Mouse (Mus musculus): ENCODE measurements around the gene Gm12184. TPM values are rescaled to one million over a fixed set of nuclear protein-coding genes. Genes with fewer than 3 reads are reported as not detected.
"Not testable (repeated sequence)": the region's sequence is repeated elsewhere in the genome, so short reads cannot be mapped to it uniquely, and the experiment has no call there.

Gm12184 gene
- total RNA-seq, 2 experiments from 2014 or later, result 2.9 TPM; not detected in 1

DNA sequence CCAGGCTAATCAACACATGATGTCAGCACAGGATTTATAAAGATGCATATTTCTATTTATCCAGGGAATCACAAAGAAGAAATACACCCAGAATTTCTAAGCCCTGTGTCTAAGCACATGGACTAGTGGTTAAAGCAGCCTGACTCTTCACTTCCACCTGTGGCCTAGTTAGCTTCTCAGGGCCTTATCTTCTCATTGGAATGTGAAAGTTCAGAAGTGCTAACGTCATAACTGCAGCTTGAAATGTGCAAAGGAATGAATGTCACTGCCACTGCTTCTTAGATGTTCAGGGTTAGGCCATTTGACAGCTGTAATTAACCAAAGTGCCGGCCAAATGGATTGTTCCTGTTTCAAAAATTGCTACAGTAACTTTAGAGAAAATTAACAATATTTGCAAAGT, 3.8 kb upstream of the Gm12184 start:
- ATAC-seq (replicated peaks; ENCODE audit: low FRiP score, poor library complexity, severe bottlenecking), result no peak

DNA sequence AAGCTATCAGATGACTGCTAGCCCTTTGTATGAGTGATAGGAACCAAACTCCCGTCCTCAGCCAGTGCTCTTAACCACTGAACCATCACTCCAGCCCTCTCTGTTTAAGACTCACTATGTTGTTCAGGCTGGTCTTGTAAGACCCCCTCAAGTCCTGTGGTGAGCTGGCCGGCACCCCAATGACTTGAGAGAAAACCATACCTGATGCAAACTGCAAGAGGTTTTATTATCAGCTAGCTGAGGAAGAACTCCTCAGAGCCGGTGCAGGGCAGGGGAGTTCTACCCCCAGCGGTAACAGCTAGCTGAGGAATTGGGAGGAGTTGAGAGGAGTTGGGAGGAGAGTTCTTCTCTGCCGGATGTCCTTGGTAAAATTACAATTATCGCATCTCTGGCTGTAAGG, 1.5 kb upstream of the Gm12184 start:
- no peak for ATAC-seq (replicated peaks; ENCODE audit: low FRiP score, poor library complexity, severe bottlenecking)

DNA sequence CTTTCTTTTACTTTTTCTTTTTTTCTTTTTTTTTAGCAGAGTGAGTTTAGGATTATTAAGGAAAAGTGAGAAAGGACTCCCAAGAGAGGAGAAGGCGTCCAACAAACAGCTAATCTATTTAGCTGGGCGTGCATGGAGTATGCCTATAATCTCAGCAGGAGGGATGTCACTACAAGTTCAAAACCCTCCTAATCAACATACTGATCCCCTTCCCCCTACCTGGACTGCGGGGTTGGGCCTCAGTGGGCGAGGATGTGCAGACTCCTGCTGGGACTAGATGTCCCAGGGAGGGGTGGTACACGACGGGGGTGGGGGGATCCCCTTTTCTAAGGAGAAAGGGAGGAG, 269 bp upstream of the Gm12184 start:
- no peak for ATAC-seq (replicated peaks; ENCODE audit: low FRiP score, poor library complexity, severe bottlenecking)

DNA sequence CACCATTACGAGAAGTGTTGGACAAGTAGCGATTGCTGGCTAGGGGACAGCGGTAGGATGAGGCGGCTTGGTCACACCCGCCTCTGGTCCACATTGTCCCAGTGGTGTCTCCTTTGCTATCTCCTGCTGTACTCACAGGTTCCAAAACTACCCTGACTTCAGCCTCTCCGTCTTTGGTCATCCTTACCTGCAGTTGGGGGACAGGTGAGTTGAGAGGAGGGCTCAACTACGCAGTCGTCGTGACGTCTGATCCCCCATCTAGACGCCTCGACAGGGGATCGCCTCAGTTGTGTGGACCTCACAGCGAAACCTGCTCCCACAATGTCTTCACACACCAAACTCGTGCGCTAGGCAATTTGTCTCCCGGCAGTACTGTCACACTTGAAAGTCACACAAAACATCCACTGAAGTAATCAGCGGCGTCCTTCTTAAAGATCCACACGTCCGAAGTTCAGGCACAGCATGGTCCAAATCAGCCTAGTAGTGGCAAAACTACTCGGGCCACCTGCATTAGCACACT, 2.1 kb downstream of the Gm12184 start:
- ATAC-seq (replicated peaks; ENCODE audit: low FRiP score, poor library complexity, severe bottlenecking), result no peak

DNA sequence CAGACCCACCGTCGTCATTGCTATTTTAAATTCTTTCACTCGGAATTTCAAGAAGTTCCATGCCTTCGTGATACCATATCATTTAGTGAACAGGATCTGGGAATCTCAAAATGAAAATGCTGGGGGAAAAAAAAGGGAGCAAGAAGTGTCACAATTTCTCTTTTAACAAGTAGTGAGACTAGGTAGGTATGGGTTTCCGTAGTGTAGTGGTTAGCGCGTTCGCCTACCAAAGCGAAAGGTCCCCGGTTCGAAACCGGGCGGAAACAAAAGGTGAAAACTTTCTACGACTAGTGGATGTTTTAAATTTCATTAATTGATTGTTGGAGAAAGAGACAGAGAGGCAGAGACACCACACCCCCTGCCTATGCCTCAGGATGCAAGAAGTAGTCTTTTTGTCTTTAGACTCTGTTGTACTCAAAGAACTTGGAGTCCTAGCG, 2.9 kb downstream of the Gm12184 start:
- ATAC-seq (replicated peaks; ENCODE audit: low FRiP score, poor library complexity, severe bottlenecking), result peak; percentile 58

DNA sequence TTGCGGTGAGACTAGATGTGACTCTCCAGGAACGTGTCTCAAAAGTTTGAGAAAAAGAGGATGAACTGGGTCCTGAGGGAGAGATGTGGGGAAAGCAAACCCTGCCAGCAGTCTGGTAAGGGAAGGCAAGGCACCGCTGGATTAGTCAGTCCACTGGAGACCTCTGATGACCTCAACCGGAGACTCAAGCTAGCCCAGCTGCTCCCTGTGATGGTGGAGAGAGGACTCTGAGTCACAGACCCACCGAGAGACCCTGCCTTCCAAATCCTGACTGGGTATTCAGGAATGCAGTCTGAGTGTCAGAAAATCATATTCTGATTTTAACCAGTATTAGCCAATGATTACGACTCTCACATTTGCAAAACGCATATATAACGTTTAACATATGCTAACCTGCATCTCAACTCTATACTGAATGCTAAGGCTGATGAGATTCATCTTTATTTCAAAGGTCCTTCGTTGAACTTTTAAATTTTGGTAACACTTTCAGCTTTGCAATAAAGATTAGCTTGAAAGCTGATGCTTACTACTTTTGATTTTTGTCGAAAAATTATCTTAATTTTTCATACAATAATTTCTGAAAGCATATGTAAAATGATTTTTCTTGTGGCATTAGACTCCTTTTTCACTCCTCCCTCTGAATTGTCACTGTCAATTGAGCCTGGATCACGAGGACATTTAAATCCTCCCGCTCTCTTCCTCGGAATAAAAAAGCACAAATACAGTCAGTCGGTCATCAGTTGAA, 3.5 kb downstream of the Gm12184 start:
- ATAC-seq (replicated peaks; ENCODE audit: low FRiP score, poor library complexity, severe bottlenecking), result no peak

DNA sequence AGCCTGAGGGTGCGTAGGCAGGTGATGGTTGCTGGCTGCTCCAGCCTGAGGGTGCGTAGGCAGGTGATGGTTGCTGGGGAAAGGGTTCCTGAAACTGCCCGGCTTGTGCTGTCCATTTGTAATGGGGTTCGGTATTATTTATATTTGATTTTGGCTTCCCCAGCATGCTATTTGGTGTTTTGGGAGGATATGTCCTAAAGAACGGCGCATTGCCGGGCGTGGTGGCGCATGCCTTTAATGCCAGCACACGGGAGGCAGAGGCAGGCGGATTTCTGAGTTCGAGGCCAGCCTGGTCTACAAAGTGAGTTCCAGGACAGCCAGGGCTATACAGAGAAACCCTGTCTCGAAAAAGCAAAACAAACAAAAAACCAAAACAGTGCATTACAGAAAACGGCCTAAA, 5.2 kb downstream of the Gm12184 start:
- not testable (repeated sequence) for ATAC-seq (replicated peaks; ENCODE audit: low FRiP score, poor library complexity, severe bottlenecking)

DNA sequence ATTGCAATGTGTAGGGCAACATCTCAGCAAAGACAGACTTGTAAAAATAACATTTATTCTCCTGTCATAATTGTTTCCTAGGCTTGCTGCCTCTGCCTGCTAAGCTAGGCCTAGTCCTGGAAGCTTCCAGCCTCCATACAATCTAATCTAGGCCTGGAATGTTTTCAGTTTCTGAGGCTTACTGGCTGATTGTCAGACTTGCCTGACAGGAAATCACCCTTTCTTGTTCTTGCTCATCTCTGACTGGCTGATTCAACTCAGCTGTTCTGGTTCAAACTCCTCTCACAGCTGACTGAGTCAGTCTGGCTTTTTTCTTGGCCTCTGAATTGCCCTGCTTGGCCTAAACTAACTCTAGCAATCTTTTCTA, 6.2 kb downstream of the Gm12184 start:
- no peak for ATAC-seq (replicated peaks; ENCODE audit: low FRiP score, poor library complexity, severe bottlenecking)

DNA sequence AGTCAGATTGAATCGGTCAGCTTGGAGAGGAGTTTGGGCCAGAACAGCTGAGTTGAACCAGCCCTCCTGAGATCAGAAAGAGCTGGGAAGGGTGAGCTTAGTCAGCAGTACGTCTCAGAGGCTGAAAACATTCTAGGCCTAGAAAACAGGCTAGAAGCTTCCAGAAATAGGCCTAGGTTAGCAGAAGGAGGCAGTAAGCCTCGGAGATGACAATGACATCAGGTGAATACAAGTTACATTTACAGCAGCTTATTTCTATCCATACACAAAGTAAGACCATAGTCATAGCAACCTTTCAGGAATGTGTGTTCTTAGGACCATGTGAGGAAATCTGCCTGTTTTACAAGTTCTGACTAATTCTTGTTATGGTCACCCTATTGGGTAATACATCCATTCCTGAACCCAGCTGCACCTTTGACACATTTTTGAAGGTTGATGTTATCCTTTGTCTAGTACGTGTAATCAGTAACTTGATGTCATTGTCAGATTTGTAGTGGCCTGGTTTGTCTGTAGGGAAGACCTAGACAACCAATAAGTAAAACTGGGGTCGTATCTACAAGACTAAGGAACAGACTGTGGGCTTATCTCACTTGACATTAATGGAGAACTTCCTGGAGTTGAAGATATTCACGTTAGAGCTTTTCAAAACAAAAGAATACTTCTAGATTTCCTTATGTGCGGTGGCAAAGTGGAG, 6.7 kb downstream of the Gm12184 start:
- ATAC-seq (replicated peaks; ENCODE audit: low FRiP score, poor library complexity, severe bottlenecking), result no peak

DNA sequence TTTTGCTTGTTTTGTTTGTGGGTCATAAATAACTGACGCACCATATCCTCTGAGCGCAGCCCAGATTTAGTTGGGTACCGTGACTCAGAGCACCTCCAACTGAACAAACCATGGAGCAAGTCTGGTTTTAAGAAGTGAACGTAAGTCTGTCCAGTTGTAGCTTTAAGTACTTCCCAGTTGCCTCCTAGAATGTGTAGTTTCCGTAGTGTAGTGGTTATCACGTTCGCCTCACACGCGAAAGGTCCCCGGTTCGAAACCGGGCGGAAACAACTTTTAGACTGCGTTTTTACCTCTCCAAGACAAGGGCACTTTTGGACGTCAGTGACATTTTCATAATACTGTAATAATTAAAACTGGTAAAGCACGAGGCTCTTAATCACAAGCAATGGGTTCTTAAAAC, 8.1 kb downstream of the Gm12184 start:
- peak; percentile 25 for ATAC-seq (replicated peaks; ENCODE audit: low FRiP score, poor library complexity, severe bottlenecking)

DNA sequence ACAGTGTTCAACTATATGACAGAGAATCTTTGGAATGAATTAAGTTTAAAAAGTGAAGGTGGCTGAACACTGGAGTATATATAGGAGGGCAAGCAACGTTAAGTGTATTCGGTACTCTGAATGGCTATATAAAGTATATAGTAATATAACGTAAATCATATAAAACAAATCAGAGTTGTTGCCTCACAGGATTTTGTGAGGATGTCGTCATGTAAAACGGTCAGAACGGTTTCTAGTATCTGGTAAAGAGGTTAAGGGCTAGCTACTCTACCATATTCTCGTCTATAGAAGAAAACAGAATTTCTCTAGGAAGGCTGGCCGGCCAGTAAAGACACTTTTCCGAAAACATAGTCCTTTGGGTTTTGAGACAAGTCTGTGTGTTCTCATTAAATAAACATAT, 8.7 kb downstream of the Gm12184 start:
- no peak for ATAC-seq (replicated peaks; ENCODE audit: low FRiP score, poor library complexity, severe bottlenecking)

DNA sequence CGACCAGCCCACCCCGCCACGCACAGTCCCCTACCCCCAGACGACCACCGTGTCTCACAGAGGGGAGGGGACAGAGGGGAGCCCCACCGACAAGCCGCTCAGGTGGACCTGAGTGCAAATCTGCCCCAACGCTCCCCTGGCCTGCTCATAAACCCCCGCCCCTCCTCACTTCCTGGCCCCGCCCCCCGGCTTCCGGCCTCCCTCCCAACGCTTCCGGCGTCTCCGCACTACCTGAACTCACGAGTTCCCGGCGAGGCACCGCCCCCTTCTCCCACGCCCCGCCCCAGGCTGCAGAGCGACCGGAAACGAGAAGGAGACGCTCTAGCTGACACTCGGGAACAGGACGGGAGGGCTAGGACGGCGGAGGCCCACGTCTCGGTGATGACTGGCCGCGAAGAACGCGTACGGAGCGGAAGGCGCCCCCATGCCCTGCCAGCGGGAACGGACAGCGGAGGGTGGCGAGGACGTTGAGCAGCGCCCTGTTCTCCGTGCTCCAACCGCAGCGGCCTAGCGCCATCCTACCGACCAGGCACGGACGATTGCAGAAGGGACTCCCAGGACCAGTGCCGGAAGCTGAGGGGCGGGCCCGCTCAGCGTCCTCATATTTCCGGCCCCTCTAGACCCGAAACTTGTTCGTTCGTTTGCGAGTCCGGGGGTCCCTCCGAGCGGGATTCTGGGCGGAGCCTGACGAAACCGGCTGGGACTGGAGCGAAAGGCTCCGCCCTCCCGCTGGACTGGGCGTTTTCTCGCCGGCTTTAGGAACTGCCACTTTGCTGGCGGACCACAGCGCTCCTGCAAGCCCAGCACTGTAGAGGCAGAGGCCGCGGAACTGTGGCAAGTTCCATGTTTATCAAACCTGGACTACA, 9.4 kb downstream of the Gm12184 start, which contains the start of gene Trim41:
TSS of gene Trim41 (minus strand) at position 554 of the 866 bp plus-strand sequence.
- ATAC-seq (replicated peaks; ENCODE audit: low FRiP score, poor library complexity, severe bottlenecking), result peak; percentile 91

DNA sequence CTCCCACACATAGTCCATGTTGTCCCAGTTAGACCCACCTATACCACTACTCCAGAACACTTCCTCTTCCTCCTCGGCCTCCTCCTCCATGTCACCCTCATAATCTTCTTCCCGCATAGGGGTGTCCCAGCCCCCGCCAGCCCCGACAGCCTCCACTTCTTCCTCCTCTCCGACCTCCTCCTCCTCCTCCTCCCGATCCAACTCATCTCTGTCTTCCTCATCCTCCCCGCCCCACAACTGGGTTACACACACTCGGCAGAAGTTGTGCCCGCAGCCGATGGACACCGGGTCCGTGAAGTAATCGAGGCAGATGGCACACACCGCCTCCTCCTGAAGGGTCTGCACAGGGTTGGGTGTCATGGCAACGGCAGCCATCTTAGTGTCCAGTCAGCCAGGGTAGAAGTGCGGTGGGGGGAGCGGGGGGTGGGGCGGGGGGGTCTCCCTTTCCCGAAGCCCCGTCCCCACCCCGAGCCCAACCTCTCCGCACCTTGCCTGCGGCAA, 10.1 kb downstream of the Gm12184 start:
- ATAC-seq (replicated peaks; ENCODE audit: low FRiP score, poor library complexity, severe bottlenecking), result no peak

DNA sequence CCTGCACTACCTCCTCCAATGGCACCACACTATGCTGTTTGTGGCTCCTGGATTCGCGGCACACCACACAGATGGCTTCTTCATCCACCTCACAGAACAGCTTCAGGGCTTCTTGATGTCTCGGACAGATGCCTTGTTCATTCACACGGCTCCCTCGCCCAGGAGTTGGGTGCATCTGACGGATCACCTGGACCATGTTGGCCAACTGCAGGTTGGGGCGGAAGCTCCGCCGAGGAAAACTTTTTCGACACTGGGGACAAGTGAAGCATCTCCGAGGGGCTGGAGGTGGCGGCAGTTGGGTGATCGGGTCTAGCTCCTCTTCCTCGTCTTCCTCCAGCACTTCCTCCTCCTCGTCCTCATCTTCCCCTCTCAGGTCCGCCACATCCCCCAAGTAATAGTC, 10.6 kb downstream of the Gm12184 start:
- no peak for ATAC-seq (replicated peaks; ENCODE audit: low FRiP score, poor library complexity, severe bottlenecking)

DNA sequence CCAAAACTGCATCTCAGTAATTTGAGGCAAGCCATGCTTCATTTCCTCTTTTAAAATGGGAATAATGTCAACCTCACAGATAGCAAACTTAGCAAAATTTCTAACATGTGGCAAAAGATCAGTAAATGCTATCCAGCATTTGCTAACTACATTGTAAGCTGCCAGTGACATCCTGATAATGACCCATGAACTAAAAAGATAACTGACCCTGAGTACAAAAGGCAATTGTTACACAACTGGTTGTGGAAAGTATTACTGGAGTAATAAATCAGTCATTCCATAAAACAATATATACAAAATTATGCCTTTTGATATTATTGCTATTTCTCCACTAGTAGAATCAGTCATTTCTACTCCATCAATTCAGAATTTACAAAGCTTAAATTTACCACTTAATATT, 12.7 kb downstream of the Gm12184 start:
- ATAC-seq (replicated peaks; ENCODE audit: low FRiP score, poor library complexity, severe bottlenecking), result no peak

DNA sequence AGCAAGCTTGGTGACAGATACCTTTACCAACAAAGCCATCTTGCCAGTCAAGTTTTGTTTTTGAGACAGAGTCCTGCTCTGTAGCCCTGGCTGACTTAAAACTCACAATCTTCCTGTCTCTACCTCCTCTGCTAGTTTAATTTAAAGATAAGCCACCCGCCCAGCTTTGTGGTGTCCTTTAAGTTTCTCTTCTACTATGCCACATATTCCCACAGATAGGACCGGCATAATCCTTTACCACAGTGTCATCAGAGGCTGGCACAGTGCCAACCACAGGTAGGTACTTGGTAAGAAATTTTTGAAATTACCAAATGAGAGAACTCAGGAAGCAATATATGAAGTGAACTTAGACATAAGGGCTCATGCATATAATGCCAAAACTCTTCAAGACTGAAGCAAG, 16.3 kb downstream of the Gm12184 start:
- ATAC-seq (replicated peaks; ENCODE audit: low FRiP score, poor library complexity, severe bottlenecking), result no peak

DNA sequence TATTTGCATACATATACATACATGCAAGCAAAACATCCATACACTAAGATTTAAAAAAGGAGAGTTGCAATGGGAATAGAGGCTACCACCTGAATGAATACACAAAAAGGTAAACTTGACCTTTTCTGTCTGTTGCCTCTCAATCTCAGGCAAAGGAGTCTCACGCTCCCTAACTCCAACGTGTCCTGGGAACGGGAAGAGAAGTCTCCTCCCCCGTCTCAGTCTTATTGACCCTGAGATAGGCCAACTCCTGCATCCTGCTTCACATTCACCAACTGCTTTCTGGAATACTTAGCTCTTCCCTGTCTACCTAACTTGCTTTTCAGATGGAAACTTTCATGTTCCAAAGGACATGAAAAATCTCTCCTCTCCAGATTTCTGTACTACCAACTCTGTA, 17.0 kb downstream of the Gm12184 start:
- no peak for ATAC-seq (replicated peaks; ENCODE audit: low FRiP score, poor library complexity, severe bottlenecking)

DNA sequence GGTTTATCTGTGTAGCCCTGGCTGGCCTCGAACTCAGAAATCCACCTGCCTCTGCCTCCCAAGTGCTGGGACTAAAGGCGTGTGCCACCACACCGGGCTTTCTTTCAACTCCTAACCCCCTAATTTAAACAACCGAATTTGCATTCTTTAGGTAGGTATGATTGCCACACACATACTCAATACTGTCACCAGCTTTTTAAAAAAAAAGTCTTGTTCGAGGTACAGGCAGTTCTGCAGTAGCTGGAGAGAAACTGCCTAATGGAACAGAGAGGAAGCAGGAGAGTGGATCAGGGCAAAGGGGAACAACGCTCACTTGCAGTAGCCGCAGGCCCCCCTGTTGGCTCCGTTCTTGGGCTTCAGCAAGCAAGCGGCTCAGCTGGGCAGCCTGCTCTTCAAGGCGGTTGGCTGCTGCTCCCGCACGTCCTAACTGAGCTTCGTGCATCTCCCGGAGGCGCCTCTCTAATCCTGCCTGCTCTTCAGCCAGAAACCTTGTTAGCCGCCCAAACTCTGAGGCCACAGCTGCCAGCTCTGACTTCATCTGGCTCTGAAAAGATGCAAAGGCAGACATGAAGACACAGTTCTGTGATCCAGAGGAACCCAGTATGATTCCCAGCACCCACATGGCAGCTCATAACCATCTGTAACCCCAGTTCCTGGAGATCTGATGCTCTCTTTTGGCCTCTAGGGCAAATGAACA, 17.6 kb downstream of the Gm12184 start:
- no peak for ATAC-seq (replicated peaks; ENCODE audit: low FRiP score, poor library complexity, severe bottlenecking)

DNA sequence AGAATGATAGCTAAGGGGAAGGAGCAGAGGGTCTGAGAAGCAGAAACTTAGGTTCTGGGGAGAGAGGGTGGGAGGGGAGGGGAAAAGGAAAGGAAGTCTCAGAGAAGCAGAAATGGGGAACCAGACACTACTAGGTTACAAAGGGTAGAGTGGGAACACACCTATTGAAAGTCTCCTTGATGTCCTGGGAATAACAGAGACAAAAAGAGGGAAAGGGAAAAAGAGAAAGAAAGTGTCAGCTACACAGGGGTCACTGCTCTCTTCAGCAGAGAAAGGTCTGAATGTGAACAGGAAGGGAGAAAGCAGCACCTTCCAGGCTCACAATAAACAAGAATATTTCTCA, 18.2 kb downstream of the Gm12184 start:
- ATAC-seq (replicated peaks; ENCODE audit: low FRiP score, poor library complexity, severe bottlenecking), result no peak

Measured in erythroid progenitor cell, adult 5-6 weeks (primary cell).